Mouse (Mus musculus) kidney, adult 2 months (tissue): ENCODE measurements around the gene Lrrc8c.

Experiments used
- CTCF ChIP-seq: fragments of 200-500 bp; conservative IDR thresholded peaks from 2 replicates; pipeline ENCODE4 v1.5.1; 2011; ENCODE audit warnings: low read depth, mild to moderate bottlenecking, control low read depth, low read length, moderate library complexity, mixed read lengths; ENCODE audit not compliant: insufficient read depth, insufficient read length
- POLR2A ChIP-seq: fragments of 200-500 bp; IDR thresholded peaks from one replicate; pipeline ENCODE4 v1.6.1; 2011; ENCODE audit warnings: low read depth, low read length, control low read depth

DNA sequence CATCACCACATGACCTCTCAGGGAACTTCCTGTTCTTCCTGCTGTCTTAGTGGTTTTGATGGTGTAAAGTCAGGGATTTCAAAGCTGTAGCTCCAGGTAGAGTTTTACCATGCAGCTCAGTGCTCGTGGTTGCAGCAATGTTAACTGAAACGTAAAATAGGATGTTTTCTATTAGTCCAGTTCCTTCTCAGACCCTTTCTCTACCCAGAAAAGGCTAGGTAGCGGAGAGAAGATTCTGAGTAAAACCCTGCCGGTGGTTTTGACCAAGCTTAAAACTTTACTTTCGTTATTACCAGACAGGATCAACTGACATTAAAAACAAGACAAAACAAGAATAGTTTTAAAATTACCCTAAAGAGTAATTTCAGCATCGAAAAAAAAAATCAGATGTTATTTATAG is 3.7 kb upstream of the Lrrc8c start:
- TF ChIP-seq CTCF (no peak), POLR2A (no peak)
